Mouse (Mus musculus): ENCODE measurements around the gene Sh3bgrl.
"Not testable (repeated sequence)": the region's sequence is repeated elsewhere in the genome, so short reads cannot be mapped to it uniquely, and the experiment has no call there.

Gene Sh3bgrl

DNA sequence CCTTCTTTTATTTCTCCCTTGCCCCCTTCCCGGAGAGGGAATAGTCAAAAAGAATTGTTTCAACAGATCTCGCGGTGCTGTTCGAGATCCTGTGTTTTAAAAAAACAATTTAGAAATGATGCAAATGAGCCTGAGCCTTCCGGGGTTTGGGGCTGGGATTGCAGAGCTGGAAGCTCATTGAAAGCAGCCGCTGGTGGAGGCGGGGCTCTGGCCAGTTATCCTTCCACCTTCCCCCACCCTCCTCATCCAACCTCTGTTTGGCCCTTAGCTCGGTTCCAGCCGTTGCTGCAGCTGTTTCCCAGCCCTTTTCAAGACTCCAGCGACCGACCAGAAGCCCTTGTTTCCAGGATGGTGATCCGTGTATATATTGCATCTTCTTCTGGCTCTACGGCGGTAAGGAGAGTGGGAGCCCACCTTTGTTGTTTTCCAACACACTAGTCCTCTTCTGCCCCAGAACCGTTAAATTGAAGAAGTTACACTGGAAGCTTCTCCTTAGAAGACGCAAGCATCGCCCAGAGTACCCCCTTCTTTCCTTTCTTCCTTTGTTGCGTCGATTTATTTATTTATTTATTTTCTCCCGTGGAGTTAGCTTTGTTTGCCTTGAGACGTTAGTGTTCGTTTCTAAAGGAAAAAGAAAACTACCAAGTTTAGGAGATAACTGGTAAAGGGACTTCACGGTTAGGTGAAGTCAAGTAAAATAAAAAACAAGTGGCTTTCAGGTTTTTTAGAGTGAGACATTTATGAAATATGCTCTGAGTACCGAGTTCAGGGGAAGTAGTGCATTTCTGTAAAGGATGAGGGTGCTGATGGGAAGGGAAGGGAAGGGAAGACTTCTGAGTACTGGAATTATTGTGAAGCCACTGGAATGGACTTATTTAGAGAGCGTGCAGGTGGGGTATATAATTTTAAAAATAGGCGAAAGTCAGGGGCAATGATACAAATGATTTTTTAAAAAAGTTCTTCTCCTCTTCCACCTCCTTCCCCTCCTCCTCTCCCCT is at the start of gene Sh3bgrl:
Gene Sh3bgrl, plus strand, starts transcription at position 121 of the 998 bp plus-strand sequence.
- DNase-seq (ENCODE audit: low read depth) = peak; percentile 63

DNA sequence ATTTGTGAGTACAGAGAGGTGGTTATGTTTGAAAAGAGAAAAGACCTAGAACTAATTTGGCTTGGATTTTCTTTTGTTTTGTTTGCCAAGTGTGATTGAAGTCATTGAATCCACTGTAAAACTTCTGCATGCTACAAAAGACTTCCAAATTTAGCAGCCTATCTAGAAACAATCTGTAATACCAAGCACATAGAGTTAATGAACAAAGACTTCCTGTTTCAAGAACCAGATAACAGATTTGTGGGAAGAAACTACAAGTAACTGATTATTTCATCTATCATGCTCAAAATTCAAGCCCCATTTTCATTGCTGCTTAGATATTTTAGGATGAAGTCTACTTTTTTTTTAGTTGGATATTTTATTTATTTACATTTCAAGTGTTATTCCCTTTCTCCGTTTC is 47.4 kb upstream of the Sh3bgrl start:
- DNase-seq (ENCODE audit: low read depth) = no peak

DNA sequence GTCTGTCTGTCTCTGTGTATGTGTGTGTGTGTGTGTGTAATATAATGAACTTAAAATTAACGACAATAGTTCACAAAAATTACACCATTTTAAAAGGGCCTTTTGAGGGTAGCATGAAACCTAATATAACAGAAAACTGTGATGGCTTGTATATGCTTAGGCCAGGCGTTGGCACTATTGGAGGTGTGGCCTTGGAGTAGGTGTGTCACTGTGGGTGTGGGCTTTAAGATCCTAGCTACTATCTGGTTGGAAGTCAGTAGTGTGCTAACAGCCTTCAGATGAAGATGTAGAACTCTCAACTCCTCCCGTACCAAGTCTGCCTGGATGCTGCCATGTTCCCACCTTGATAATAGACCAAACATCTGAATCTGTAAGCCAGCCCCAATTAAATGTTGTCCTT is 23.4 kb upstream of the Sh3bgrl start:
- no peak for DNase-seq (ENCODE audit: low read depth)

DNA sequence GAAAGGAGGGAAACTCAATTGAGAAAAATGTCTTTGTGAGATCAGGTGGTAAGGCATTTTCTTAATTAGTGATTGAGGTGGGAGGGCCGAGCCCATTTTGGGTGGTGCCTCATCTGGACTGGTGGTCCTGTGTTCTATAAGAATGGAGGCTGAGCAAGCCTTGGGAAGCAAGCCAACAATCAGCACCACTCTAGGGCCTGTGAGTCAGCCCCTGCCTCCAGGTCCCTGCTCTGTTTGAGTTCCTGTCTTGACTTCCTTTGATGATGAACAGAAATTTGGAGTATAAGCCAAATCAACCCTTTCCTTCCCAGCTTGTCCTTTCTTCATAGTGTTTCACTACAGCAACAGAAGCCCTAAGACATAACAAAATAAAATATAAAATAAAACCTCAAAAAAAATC is 19.4 kb upstream of the Sh3bgrl start:
- no peak for DNase-seq (ENCODE audit: low read depth)

DNA sequence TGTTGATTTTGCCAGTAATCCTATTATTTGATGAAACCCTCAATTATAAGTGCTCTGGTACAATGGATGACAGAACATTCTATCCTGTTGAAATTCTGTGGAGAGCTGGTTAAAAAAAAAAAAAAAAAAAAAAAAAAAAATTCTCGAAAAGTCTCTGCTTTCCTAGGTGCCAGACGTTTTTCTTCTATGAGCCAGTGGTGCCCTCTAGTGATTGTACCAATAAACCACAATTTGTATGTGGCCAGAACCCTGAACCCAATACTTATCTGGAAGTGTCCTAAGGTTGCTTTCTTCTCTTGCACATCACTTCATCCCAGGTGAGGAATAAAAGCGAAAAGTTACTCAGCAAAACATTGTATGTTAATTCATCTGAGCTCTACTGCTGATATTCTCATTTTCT is 18.8 kb upstream of the Sh3bgrl start:
- DNase-seq (ENCODE audit: low read depth) = peak; percentile 48

DNA sequence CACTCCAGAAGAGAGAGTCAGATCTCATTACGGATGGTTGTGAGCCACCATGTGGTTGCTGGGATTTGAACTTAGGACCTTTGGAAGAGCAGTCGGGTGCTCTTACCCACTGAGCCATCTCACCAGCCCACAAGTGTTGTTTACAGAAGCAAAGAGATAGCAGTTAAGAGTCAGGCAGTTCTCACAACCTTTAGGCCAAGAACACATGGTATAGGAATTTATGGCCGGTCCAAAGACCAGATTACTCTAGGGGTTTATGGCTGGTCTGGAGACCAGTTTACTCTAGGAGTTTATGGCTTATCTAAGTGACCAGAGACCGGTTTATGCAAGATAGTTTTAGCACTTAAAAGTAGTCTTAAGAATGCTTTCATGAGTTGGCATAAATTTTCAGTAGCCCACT is 15.8 kb upstream of the Sh3bgrl start:
- not testable (repeated sequence) for DNase-seq (ENCODE audit: low read depth)

DNA sequence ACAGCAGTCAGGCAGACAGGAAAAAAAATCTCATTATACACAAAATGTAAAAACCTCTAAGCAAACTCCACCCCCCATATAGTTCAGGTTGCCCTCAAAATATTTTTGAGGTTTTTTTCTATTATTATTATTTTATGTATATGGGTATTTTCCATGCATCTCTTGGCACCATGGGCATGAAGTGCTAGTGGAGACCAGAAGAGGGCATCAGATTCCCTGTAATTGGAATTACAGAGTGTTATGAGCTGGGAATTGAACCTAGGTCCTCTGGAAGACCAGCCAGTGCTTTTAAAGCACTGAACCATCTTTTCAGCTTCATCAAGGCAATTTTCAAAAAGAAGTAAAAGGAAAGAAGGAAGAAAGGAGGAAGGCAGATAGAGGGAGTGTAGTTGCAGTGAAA is 8.1 kb upstream of the Sh3bgrl start:
- DNase-seq (ENCODE audit: low read depth) = no peak

DNA sequence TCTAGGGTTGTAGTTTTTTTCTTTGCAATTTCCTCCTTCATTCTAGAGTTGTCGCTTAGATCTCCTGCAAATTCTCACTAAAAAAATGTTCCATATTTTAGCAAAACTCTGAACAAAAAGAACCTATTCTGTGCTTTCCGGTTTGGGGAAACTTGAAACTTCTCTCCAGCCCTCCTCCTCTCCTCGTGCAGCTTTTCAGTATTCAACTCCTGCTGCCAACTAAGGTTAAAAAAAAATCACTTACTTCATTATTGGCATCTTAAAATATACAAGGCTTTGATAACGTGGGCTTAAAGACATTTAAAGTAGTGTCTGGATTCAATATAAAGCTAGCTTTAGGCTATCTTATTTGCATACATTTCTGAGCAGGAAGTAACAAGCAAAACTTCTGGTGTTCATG is 365 bp upstream of the Sh3bgrl start:
- no peak for DNase-seq (ENCODE audit: low read depth)

DNA sequence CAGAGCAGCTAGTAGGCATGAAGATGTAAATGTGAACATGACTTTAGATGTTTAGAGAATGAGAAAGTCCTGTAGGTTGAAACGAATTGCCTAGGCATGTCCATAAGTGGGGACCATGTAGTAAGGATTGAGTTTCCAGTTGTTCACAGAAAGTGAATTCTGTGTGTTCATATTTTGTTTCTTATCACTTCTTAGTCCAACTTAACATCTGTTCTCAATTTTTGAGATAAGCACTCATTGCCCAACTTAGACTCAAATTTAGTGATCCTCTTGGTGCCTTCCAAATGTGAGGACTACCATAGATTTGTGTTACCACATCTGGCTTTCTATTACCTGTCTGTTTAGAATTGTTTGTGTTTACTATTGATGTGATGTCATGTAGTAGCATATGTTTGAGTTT is 3.3 kb downstream of the Sh3bgrl start:
- DNase-seq (ENCODE audit: low read depth) = no peak

DNA sequence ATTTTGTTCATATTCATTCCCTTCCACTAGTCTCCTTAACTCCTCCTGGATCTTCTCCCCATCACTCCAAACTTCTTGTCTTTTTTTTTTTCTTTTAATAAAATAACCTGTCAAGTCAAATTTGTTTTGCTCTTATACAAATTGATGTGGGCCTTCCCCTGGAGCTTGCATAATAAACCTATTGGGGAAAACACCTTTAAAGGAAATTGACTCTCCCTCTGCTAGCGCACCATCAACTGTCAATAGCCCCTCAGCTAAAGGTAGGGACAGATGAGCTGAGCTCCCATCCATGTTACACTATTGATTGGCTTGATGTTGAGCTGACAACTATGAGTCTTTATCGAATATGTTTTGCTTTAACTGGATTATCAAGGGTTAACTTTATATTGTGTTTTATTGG is 5.3 kb downstream of the Sh3bgrl start:
- no peak for DNase-seq (ENCODE audit: low read depth)

DNA sequence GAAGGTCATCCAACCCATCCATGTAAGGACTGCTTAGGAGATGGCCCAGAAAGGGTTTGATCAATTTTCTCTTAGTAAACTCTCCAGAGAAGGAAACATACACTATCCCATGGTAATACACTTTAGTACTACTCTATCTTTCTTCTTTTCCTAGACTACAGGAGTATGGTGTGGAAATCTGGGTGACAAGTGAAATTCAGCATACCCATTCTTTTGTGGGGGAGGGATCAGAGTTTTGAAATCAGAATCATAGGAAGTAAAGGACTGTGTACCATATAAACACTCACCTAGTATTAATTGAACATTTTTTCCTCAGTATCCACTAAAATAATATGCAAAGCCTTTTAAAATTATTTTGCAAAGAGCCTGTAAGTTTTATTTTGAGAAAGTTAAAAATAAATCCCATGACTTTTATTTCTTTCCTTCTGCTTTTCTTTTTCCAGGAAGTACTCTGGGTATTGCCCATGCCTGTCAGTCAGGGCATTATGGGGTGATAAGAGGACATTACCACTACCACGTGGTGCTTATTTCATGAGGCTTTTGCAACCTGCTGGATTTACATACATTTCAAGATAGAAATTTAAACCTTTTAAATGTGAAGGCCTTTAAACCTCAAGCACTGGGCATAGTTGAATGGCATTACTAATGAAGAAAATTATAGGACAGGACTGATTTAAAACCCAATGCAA is 13.1 kb downstream of the Sh3bgrl start:
- no peak for DNase-seq (ENCODE audit: low read depth)

DNA sequence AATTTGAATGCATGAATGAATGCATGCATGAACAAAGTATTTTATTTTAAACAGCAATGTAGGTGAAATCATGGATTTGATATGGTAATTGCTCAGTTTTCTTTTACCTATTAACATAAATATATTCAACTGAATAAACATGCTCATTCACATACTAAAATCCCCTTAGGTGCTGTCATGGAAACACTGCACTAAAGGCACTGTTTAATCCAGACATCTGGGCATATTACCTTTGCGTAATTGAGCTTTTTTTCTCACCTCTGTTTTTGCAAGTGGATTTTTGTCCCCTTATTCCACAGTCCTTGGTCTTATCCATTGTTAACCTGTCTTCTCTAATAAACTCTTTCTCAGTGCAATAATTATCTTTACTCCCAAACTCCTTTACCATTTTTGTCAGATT is 17.7 kb downstream of the Sh3bgrl start:
- DNase-seq (ENCODE audit: low read depth) = no peak

DNA sequence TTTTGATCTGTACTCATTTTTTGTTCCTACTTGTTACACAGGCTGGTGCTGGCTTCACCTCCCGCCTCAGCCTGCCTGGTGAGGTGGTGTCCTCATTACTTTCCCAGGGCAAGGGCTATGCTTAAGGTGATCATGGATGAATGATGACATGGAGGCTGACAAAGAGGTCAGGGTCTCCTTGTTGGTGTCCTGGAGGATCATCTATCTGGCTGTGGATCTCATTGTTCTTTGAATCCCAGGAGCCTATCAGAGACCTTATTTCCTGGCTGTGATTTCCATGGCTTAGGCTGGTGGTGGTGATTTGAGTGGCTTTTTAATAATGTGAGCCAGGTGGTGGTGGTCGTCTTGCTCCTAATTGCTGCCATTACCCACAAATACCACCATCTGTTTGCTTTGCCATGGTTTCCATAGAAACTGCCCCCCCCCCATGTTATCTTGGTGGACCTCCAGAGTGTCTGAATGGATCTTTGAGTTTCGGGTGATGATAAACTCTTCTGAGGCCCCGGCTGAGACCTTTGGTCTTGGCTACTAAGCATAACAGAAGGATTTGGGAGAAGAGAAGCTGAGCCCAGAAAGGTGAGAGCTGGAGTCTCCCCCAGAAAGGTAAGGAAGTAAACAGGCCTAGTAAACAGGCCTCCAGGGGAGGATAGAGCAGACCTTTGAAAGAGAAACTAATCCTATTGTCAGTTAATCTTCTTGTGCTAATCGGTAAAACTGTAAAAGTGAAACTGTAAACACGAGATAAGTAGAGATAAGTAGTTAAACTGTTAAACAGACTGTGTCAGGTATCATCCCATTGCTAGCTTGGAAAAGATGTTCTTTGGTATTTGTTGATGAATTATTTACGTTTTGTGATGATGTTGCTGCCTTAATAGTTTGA is 18.5 kb downstream of the Sh3bgrl start:
- peak; percentile 42 for DNase-seq (ENCODE audit: low read depth)

DNA sequence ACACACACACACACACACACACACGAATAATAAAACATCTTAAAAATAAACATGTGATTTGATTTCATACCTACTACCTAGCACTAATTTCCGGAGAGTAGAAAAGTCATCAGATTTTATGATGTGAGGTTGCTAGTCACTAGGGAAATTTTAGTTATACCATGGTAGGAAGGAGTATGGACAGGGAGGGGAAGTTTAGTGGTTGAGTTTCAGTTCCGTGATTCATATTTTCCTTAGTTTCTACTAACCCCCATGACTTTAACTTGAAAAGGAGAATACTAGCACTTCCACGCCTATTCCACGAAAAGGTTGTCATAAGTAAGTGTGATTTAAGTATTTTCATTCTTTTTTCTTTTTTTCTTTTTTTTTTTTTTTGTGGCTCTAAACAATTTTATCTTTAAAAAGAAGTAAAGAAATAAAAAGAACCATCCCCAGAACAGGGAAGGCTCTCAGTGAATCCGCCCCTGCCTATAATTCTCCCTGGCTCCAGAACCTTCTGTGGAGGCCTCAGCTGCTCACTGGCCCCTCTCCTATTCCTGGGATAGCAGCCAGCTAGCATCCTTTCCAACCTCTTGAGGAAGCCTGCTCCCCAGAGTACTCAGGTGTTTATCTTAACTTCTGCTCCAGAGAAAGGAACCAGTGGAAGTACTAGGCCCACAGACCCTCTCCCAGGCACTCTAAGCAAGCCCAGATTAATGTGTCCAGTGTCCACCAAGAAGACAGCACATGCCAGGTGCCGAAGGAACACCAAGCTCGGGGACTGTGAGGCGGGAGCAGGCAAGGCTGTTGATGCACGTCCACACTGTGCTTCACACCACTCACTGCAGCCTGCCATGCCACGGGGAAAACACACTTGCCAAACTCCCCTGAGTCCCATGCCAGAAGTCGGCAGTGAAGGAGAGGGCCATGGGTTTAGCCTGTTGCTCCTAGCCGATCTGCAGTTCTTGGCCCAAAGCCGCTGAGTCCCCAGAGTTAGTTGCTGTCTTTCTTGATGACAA is 25.0 kb downstream of the Sh3bgrl start:
- DNase-seq (ENCODE audit: low read depth) = no peak

DNA sequence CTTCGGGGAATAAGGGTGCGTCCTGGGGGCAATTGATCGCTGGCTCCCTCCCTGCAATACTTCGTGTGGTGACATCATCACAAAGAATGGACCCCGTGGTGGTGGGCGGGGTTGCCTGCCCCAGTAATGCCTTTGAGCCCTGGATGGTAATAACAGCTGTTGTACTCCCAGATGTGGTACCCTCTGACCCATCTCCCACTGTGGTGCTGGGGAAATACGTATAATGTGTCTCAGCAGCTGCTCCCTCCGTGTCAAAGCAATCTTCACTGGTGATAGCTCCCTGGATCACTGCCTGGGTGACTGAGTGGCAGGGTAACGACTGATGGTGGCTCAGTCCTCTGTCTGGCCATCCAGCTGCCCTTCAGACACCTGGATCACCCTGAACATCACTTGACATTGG is 26.0 kb downstream of the Sh3bgrl start:
- no peak for DNase-seq (ENCODE audit: low read depth)

DNA sequence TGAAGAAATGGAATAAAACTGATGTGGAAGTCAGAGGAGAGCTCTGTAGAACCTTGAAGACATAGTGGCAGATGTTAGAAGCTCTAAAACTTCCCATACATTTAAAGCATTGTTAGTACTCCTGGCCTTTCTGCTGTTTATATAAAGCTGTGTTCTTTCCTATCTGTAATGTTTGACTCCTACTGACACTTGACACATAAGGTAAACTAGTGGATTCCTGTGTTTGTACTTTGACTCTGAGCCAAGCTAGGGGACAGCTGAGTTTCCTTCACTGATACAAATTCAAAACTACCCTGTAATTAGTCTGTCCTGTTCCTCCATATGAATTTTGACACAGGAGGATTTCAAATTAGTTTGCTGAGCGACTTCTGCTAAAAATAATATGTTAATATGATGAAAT is 27.5 kb downstream of the Sh3bgrl start:
- no peak for DNase-seq (ENCODE audit: low read depth)

DNA sequence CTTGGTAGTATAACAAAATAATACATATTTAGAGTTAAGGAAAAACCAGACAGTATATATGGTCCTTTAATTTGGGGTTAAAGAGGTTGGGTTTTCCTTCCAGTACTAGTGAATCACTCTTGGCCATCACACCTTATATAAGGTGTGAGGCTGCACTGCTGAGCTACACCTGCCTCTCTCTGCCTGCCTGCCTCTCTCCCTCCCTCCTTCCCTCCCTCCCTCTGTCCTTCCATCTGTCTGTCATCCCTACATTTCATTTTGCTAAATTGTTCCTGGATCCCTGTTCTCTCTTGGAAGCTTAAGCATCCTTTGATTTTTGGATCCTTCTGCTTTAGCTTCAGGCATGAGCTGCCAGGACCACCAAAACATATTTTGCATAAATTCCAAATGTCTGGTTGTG is 28.6 kb downstream of the Sh3bgrl start:
- no peak for DNase-seq (ENCODE audit: low read depth)

DNA sequence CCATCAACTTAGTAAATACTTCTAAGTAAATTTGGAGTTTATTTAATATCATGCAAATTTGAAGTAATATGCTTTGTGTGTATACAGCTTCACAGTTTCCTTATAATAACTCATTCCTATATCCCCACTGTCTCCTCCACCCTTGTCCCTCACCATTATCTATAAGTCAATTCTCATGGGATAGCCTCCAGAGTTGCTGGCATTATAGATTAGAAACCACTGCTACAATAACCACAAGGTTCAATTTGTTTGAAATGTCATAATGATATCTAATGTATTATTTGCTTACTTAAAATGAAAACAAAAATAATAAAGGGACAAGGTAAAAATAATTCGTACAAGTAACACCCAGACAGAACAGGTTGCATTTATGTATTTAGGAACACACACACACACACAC is 31.7 kb downstream of the Sh3bgrl start:
- no peak for DNase-seq (ENCODE audit: low read depth)

DNA sequence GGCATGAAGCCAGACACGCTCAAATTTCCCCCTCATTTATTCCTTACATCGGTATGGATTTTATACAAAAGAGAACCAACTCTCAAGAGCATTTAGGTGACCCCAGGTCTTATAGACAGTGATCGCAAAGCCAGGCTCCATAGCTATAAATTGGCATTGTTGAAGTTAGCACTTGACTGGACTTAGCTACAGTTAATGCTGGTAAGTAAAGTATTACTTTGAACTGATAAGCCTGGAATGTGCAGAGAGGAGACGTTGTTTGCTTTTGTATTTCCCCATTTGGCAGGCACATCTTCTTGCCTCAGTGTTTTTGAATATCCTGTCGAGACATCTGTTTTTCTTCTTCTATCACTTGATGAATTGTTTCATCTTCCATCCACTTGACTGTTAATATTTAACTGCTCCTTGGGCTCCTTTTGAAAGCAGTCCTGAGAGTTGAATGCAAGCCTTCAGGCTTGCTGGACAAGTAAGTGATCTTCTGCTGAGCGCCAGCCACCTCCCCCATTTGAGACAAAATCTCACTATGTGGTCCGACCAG is 32.5 kb downstream of the Sh3bgrl start:
- DNase-seq (ENCODE audit: low read depth) = no peak

DNA sequence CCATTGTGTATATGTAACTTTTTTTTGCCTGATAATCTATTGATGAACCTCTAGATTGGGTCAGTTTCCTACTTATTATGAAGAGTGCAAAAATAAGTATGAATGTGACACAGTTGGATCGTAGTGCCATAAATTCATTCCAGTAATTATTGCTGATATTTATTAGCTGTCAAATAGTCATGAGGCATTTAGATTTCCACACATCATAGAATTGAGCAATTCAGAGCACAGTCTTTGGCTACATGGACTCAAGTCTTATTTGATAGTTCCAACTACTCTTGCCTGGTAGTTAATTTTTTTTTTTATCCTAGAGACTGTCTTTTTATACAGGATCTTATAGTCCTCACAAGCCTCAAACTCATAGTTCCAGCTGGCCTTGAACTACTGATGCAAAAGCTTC is 34.9 kb downstream of the Sh3bgrl start:
- no peak for DNase-seq (ENCODE audit: low read depth)

DNA sequence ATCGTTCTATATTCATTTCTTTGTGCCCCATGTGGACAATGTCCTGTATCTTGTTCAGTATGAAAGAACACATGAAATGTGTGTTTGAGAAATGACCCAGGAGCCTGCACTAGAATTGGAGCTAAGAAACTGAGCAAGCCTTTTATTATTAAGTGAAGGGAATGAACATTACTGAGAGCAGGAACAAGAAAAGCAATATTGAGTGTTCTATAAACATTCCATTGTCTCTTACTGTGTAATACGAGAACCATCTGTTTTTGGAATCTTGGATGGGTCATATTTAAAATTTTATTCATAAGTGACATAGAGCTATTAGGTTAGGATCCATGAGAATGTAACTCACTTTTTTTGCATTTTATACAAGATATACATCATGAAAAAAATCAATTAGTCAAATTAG is 36.7 kb downstream of the Sh3bgrl start:
- no peak for DNase-seq (ENCODE audit: low read depth)

Data from naive thymus-derived CD4-positive, alpha-beta T cell, adult 2 months (primary cell).